Mouse (Mus musculus) CH12.LX (cell line): ENCODE data around the gene Ptma. TPM values are rescaled to one million over a fixed set of nuclear protein-coding genes. Genes with fewer than 3 reads are reported as not detected.

ENCODE experiments used
- DNase-seq: peaks from one replicate; pipeline ENCODE4 v3.0.0-alpha.2; 2013; ENCODE audit errors: extremely low read depth
- H3K27ac ChIP-seq: 2 replicates; pipeline ENCODE4 v1.5.1; 2012; ENCODE audit warnings: low read depth, mild to moderate bottlenecking, control low read depth, moderate library complexity; ENCODE audit not compliant: insufficient read depth
- H3K27me3 ChIP-seq: replicated peaks from 2 replicates; pipeline ENCODE3; 2012; ENCODE audit warnings: inconsistent platforms
- H3K36me3 ChIP-seq, 2 experiments: replicated peaks in 1 of 2; 2 replicates each; pipeline versions ENCODE3 to v1.6.1; 2012; ENCODE audit warnings: inconsistent platforms in 1 of 2, low read length in 1 of 2, mild to moderate bottlenecking in 1 of 2, mixed read lengths in 1 of 2, moderate library complexity in 1 of 2; ENCODE audit not compliant: control insufficient read depth in 1 of 2, insufficient read depth in 1 of 2
- H3K4me1 ChIP-seq, 2 experiments: 2 replicates each; pipeline ENCODE4 v1.6.1; 2012; ENCODE audit warnings: inconsistent platforms in 1 of 2, moderate library complexity in 1 of 2; ENCODE audit not compliant: insufficient read depth in 2 of 2, control insufficient read depth in 1 of 2
- H3K4me2 ChIP-seq: 2 replicates; pipeline ENCODE4 v1.6.1; 2012; ENCODE audit warnings: low read depth, mild to moderate bottlenecking, control low read depth; ENCODE audit not compliant: poor library complexity, insufficient read depth, severe bottlenecking
- H3K4me3 ChIP-seq, 3 experiments: fragments of 150-350 bp in 1 of 3; sonication (generic) in 1 of 3; replicated peaks in 1 of 3; 2 replicates each; pipeline versions ENCODE3 to v1.5.1; 2011 to 2012; ENCODE audit warnings: low read depth in 2 of 3, low read length in 2 of 3, mild to moderate bottlenecking in 2 of 3, moderate library complexity in 2 of 3, control low read depth in 1 of 3, improper control_type of control experiment in 1 of 3, inconsistent platforms in 1 of 3, mixed read lengths in 1 of 3; ENCODE audit not compliant: poor library complexity in 1 of 3
- H3K79me2 ChIP-seq: replicated peaks from 2 replicates; pipeline ENCODE4 v1.6.1; 2012; ENCODE audit warnings: mild to moderate bottlenecking, moderate library complexity; ENCODE audit not compliant: control insufficient read depth, poor library complexity, insufficient read depth, severe bottlenecking; ENCODE audit errors: extremely low read depth
- H3K9ac ChIP-seq: 2 replicates; pipeline ENCODE4 v1.6.1; 2012; ENCODE audit warnings: low read depth, mild to moderate bottlenecking, control low read depth, moderate library complexity; ENCODE audit not compliant: insufficient read depth
- H3K9me3 ChIP-seq: replicated peaks from 2 replicates; pipeline ENCODE3; 2012; ENCODE audit warnings: low read length, inconsistent platforms, mixed read lengths
- CHD1 ChIP-seq: IDR thresholded peaks from 2 replicates; pipeline ENCODE4 v1.6.1; 2012; ENCODE audit warnings: low read depth, low read length, improper control_type of control experiment, inconsistent platforms
- E2F4 ChIP-seq: IDR thresholded peaks from 2 replicates; pipeline ENCODE4 v1.6.1; 2011; ENCODE audit warnings: low read depth, low read length, improper control_type of control experiment; ENCODE audit not compliant: insufficient replicate concordance
- ELF1 ChIP-seq: IDR thresholded peaks from 2 replicates; pipeline ENCODE4 v1.6.1; 2014; ENCODE audit warnings: low read depth, mild to moderate bottlenecking, inconsistent platforms, low read length, improper control_type of control experiment
- HCFC1 ChIP-seq: IDR thresholded peaks from 2 replicates; pipeline ENCODE4 v1.6.1; 2012; ENCODE audit warnings: low read depth, mild to moderate bottlenecking, inconsistent platforms, low read length, improper control_type of control experiment
- MAZ ChIP-seq: IDR thresholded peaks from 2 replicates; pipeline ENCODE4 v1.6.1; 2012; ENCODE audit warnings: low read depth, mild to moderate bottlenecking, inconsistent platforms, low read length, improper control_type of control experiment, moderate library complexity
- MEF2A ChIP-seq: IDR thresholded peaks from 2 replicates; pipeline ENCODE4 v1.6.1; 2014; ENCODE audit warnings: low read depth, mild to moderate bottlenecking, inconsistent platforms, low read length, improper control_type of control experiment, borderline replicate concordance
- NELFE ChIP-seq: IDR thresholded peaks from 2 replicates; pipeline ENCODE4 v1.6.1; 2011; ENCODE audit warnings: low read depth, low read length, improper control_type of control experiment
- NRF1 ChIP-seq: IDR thresholded peaks from 2 replicates; pipeline ENCODE4 v1.6.1; 2014; ENCODE audit warnings: low read depth, mild to moderate bottlenecking, inconsistent platforms, low read length, improper control_type of control experiment, moderate library complexity
- POLR2A ChIP-seq: IDR thresholded peaks from 2 replicates; pipeline ENCODE4 v1.6.1; 2011; ENCODE audit warnings: low read depth, mild to moderate bottlenecking, improper control_type of control experiment, low read length
- RCOR1 ChIP-seq: conservative IDR thresholded peaks from 2 replicates; pipeline ENCODE4 v1.6.1; 2012; ENCODE audit warnings: low read depth, mild to moderate bottlenecking, inconsistent platforms, low read length, improper control_type of control experiment
- SIN3A ChIP-seq: IDR thresholded peaks from 2 replicates; pipeline ENCODE4 v1.6.1; 2012; ENCODE audit warnings: low read length, improper control_type of control experiment, inconsistent platforms
- UBTF ChIP-seq: IDR thresholded peaks from 2 replicates; pipeline ENCODE4 v1.6.1; 2012; ENCODE audit warnings: low read depth, mild to moderate bottlenecking, inconsistent platforms, low read length, improper control_type of control experiment, moderate library complexity
- ZMIZ1 ChIP-seq: IDR thresholded peaks from 2 replicates; pipeline ENCODE4 v1.6.1; 2012; ENCODE audit warnings: low read depth, mild to moderate bottlenecking, inconsistent platforms, low read length, improper control_type of control experiment
- dilution Hi-C: fragments of 300-500 bp; cut with MboI; formaldehyde crosslinking; loops from 2 replicates; pipeline ENCODE4 v1.14.3; 2020; ENCODE audit warnings: low sequenced_read_pairs; ENCODE audit not compliant: extremely low pct_unique_long_range_greater_than_20kb, extremely low pct_ligation_motif_present
- in situ Hi-C: fragments of 300-500 bp; cut with MboI; formaldehyde crosslinking; loops from 3 replicates; pipeline ENCODE4 v1.14.3; 2019; ENCODE audit warnings: low sequenced_read_pairs, low pct_ligation_motif_present, low pct_unique_long_range_greater_than_20kb, mixed read lengths
- polyA plus RNA-seq: library from polyadenylated mRNA; unstranded; fragments of >175 nt; gene quantifications from 2 replicates; pipeline ENCODE4 v1.2.1, GENCODE M21; 2012; ENCODE audit warnings: low read depth; ENCODE audit not compliant: insufficient read length
- total RNA-seq, 2 experiments: library from RNA; depleted of rRNA; stranded (reverse); fragments of 300-350 nt in 1 of 2; fragments of >200 nt in 1 of 2; gene quantifications; 2 replicates each; pipeline ENCODE4 v1.2.3; 2012 to 2014

The Ptma gene
- total and polyA plus RNA-seq, 3 experiments = 2,835 to 5,324 (median 5,084) TPM

DNA sequence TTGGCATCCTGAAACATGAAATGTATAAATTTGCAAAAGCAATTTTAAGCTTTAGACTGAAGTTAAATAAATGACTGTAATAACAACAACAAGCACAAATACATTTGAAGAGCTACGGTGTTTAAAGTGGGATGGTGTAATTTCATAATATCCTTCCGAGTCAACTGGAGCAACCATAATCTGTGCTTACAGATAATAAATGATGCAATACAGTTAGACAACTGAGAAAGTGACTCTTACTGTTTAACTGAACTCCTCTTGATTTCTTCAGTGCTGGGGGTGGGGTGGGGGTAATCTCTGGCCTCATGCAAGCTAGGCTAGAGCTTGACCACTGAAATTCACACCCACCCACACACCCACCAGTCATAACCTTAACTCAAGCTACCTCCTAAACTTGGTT is 44.9 kb downstream of the Ptma start:
- Histone ChIP-seq H3K4me3 (no peak overlapping the region), H3K27me3 (no peaks in the 10 kb centered on the region), H3K4me2 (no peak overlapping the region), H3K4me1 (no peaks in the 10 kb centered on the region), H3K9ac (no peak overlapping the region), H3K27ac (no peak overlapping the region), H3K9me3 (no peaks in the 10 kb centered on the region), H3K79me2 (no peaks in the 10 kb centered on the region), H3K36me3 (peaks cover 0 to 19% of the 10 kb centered on the region in 2 experiments)
- dilution Hi-C loops (no loop called here), in situ Hi-C loops (no loop called here)
- TF ChIP-seq MEF2A (no peak), RCOR1 (no peak), POLR2A (no peak), NRF1 (no peak), NELFE (no peak), HCFC1 (no peak), CHD1 (no peak), E2F4 (no peak), UBTF (no peak), MAZ (no peak), ELF1 (no peak)
- no peak for DNase-seq

DNA sequence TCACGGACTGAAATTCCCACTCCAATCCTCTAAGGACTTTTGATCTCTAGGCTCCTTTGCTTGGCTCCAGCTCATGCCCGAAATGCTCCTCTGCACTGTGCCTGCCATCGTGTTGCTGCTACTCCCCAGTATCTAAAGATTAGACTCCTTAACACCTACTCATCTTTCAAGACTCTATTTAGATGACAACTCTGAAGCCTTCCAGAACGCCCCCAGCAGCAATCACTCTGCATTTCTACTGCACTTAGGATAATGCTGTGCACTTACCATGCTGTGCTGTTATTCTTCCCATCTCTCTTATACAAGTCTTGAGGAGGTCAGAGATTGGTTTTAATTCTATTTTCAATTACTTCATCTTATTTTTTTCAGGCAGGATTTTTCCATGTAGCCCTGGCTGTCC is 45.4 kb downstream of the Ptma start:
- H3K4me3 ChIP-seq = no peak overlapping the region
- no peak overlapping the region for H3K4me2 ChIP-seq
- no peak overlapping the region for H3K27ac ChIP-seq
- TF ChIP-seq MAZ (no peak), SIN3A (no peak), ZMIZ1 (no peak)
- no peak for DNase-seq
- H3K79me2 ChIP-seq = no peaks in the 10 kb centered on the region
- H3K4me1 ChIP-seq = no peaks in the 10 kb centered on the region
- in situ Hi-C loops = no loop called here
- H3K27me3 ChIP-seq = no peaks in the 10 kb centered on the region
- no peaks in the 10 kb centered on the region for H3K9me3 ChIP-seq
- no peak overlapping the region for H3K9ac ChIP-seq
- H3K36me3 ChIP-seq = peaks cover 0 to 15% of the 10 kb centered on the region in 2 experiments
- dilution Hi-C loops = no loop called here

Other genes with a start within 250 kb of the Ptma start
- gene B3gnt7, start 223.9 kb upstream of the Ptma start, total RNA-seq (2012; rRNA removed) = 0.08 and 0.17 TPM in 2 replicates
- gene B3gnt7, start 223.9 kb upstream of the Ptma start, total RNA-seq (2014; rRNA removed) = not detected in 2 replicates
- not detected in 2 replicates for gene B3gnt7, start 223.9 kb upstream of the Ptma start, polyA plus RNA-seq
- gene Ncl, start 167.3 kb upstream of the Ptma start, total RNA-seq (2012; rRNA removed) = 359 and 490 TPM in 2 replicates
- gene Ncl, start 167.3 kb upstream of the Ptma start, total RNA-seq (2014; rRNA removed) = 176 and 184 TPM in 2 replicates
- gene Ncl, start 167.3 kb upstream of the Ptma start, polyA plus RNA-seq = 2,617 and 2,771 TPM in 2 replicates
- gene Nmur1, start 100.5 kb upstream of the Ptma start, total RNA-seq (2012; rRNA removed) = 0.13 TPM in 1 of 2 replicates, not detected in the other
- gene Nmur1, start 100.5 kb upstream of the Ptma start, total RNA-seq (2014; rRNA removed) = not detected in 2 replicates
- gene Nmur1, start 100.5 kb upstream of the Ptma start, polyA plus RNA-seq = 0.16 TPM in 1 of 2 replicates, not detected in the other
- not detected in 2 replicates for gene Tex44, start 100.4 kb upstream of the Ptma start, total RNA-seq (2012; rRNA removed)
- gene Tex44, start 100.4 kb upstream of the Ptma start, total RNA-seq (2014; rRNA removed) = not detected in 2 replicates
- gene Tex44, start 100.4 kb upstream of the Ptma start, polyA plus RNA-seq = not detected in 2 replicates
- 6.6 and 7.1 TPM in 2 replicates for gene Pde6d, start 55.9 kb downstream of the Ptma start, total RNA-seq (2012; rRNA removed)
- gene Pde6d, start 55.9 kb downstream of the Ptma start, total RNA-seq (2014; rRNA removed) = 23.2 and 24.2 TPM in 2 replicates
- 16.8 and 20.8 TPM in 2 replicates for gene Pde6d, start 55.9 kb downstream of the Ptma start, polyA plus RNA-seq
- gene Cops7b, start 56.2 kb downstream of the Ptma start, total RNA-seq (2012; rRNA removed) = 21.2 and 25.1 TPM in 2 replicates
- 19.8 and 21.3 TPM in 2 replicates for gene Cops7b, start 56.2 kb downstream of the Ptma start, total RNA-seq (2014; rRNA removed)
- gene Cops7b, start 56.2 kb downstream of the Ptma start, polyA plus RNA-seq = 31.3 and 31.5 TPM in 2 replicates
- gene Nppc, start 143.8 kb downstream of the Ptma start, total RNA-seq (2012; rRNA removed) = 0.13 TPM in 1 of 2 replicates, not detected in the other
- not detected in 2 replicates for gene Nppc, start 143.8 kb downstream of the Ptma start, total RNA-seq (2014; rRNA removed)
- not detected in 2 replicates for gene Nppc, start 143.8 kb downstream of the Ptma start, polyA plus RNA-seq
- 13.1 and 17.4 TPM in 2 replicates for gene Dis3l2, start 177.1 kb downstream of the Ptma start, total RNA-seq (2012; rRNA removed)
- gene Dis3l2, start 177.1 kb downstream of the Ptma start, total RNA-seq (2014; rRNA removed) = 16.5 and 16.9 TPM in 2 replicates
- gene Dis3l2, start 177.1 kb downstream of the Ptma start, polyA plus RNA-seq = 9.6 and 12.4 TPM in 2 replicates